Mouse (Mus musculus) adrenal gland, adult 18-20 months (tissue): ENCODE data around the gene Nxpe5. TPM values are rescaled to one million over a fixed set of nuclear protein-coding genes. Genes with fewer than 3 reads are reported as not detected.

Experiments
- DNase-seq, 2 experiments: peaks; one replicate each; pipeline ENCODE4 v3.0.0; 2021 to 2022; ENCODE audit warnings: low spot score in 2 of 2
- total RNA-seq, 2 experiments: library from RNA; stranded (reverse); gene quantifications; 1 replicate in 1 of 2; 2 replicates in 1 of 2; pipeline ENCODE4 v1.2.3; 2021

Gene Nxpe5
- total RNA-seq, 2 experiments from 2014 or later: 0.48 TPM; not detected in 1

DNA sequence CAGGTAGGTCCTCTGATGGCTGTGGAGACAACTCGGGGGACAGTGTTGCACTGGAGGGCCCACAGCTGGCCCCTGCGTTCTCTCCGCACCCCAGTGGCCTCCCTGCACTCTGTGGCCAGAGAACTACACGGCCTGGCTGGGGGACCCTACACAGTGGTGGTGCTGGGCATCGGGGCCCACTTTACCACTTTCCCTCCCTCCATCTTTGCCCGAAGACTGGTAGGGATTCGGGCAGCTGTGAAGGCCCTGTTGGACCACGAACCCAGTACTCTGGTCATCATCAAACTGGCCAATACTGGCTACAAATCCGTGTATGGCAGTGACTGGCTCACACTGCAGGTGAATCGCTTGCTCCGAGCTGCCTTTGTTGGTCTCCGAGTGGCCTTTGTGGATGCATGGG lies 25.4 kb downstream of the Nxpe5 start:
- DNase-seq: no peak

DNA sequence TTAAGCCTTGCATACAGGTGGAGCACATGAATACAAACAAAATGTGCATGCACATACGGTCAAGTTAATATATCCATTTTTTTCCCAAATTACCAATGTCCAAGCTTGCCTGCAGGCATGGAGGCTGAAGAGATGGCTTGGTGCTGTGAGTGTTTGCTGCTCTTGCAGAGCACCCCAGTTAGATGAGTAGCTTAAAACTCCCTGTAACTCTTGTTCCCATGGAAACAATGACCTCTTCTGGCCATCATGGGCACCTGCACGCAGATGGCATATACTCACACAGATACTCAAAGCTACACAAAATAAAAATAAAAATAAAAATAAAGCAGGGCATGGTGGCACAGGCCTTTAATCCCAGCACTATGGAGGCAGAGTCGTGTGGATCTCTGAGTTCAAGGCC lies 27.4 kb downstream of the Nxpe5 start:
- no peak for DNase-seq

DNA sequence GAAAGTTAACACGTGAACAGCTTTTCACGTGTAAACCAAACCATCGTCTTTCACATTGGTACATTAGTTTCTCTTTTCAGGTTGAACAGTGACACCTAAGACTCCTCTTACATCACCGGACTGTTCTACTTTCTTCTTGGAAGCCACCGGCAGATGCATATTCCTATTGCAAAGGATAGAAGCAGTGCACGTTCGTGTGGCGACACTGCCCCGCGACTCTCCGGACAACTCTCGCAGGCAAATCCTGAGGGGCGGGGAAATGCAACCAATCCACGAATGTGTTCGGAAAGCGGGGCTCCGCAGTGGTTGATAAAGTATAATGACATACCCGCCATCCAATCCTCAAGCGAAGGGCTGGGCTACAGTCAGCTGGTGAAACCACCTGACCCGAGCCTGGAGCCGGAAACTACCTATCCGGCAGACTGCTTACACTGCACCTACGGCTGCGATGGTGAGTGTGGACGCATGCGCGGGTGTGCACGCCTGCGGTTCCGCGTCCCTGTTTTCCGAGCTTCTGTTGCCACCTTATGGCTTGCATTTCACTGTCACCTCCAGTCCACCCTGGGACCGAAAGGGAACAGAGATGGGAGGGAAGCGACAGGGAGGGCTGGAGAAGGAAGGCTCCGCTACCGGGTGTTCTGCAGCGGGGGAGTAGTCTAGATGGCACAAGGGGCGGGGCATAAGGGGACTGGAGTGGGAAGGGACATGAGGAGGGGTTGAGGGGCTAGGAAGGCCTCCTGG lies 29.8 kb downstream of the Nxpe5 start, which contains the start of gene Lamtor4:
TSS of gene Lamtor4 (plus strand) at position 130 of the 741 bp plus-strand sequence.
- DNase-seq: peak; percentile 81 to 83

DNA sequence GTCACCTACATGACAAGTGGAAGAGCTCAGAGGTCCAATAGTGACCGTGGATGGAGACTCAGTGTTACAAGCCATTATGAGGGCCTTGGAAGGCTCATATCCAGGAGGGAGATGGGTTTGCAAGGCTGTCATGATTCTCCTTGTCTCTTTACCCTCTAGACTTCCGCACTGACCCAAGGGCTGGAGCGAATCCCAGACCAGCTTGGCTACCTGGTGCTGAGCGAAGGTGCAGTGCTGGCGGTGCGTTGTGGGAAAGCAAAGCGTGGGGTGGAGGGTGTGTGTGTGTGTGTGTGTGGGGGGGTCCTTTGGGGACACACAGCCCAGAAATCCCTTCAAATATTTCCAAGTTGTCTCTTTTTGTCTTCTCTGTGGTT lies 30.4 kb downstream of the Nxpe5 start:
- DNase-seq: no peak

DNA sequence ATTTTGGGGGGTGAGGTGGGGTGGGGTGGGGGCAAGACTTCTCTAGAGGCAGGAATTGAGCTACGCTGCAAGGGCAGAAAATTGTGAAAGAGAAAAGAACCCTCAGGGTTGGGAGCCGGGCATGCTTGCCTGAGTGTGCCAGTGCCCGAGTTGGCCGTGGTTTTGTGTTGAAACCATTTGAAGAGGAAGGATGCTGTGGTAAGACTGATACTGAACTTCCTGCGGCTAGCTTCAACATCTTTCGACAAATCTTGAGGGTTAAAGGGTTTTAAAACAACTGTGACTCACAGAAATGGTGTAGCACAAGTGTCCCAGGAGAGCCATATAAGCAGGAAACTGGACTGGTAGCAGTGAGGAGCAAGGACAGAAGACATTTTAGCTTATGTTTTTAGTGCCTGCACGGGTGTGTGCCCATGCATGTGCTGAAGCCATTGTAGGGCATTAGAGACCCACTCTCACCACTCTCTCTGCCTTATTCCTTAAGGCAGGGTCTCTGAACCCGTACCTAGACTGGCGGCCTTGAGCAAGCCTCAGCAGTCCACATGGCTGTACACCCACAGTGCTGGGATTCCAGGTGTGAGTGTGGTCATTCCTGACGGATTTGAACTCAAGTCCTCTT lies 31.4 kb downstream of the Nxpe5 start:
- DNase-seq: no peak

DNA sequence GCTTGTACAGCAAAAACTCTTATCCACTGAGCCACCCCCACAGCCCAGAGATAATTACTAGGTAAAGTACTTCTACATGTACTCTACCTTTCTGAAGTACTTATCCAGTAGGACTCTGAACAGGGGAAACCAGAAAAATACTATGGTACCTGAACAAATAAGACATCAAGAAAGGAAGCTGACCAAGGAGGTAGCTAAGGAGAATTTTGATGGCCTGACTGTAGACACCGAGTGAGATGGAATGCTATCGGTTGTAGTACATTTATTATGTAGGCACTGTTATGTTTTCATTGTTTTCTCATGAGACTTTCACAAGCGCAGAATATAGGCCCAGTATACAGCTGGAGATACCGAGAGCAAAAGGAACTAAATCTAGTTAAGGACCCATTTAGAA lies 31.9 kb downstream of the Nxpe5 start:
- DNase-seq: no peak

DNA sequence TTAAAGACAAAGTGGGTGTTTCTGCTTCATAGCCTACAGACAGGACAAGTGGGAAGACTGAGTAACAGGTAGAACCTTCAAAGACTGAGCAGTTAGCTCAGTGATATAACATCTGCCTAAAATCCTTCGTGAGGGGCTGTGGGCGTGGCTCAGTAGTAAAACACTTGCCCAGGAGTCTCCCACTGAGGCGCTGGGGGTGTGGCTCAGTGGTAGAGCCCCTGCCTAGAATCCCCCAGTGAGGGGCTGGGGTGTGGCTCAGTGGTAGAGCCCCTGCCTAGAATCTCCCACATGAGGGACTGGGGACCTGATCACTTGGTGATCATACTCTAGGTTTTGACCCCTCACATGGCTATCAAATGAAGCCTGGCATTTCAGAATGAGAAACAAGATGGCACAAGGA lies 32.4 kb downstream of the Nxpe5 start:
- no peak for DNase-seq

DNA sequence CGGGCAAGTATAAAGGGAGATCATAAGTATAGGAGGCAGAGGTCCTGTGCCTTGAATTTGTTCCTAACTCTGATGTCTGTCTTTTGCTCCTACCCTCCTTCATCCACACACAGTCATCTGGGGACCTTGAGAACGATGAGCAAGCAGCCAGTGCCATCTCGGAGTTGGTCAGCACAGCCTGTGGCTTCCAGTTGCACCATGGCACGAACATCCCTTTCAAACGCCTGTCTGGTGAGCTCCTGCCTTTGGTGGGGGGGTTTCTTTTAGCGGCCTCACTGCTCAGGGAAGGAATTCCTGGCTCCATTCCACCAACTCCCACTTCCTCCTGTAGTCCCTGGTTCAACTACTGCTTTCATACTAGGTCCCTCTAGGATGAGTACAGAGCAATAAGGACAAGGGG lies 32.8 kb downstream of the Nxpe5 start:
- DNase-seq: no peak

DNA sequence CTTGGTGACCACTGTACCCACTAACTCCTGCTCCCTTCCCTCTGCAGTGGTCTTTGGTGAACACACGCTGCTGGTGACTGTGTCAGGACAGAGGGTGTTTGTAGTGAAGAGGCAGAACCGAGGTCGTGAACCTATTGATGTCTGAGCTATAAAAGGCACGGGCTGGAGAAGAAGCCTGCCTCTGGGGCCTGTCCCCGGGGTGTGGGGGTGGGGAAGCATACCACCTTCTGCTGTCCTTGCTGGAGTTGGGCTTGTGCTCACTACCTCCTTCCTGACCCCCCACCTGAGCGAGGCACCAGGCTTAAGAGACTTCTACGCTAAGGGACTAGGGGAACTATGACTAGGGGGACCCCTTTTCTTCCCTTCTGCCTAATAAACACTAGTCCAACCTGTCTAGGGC lies 33.3 kb downstream of the Nxpe5 start:
- DNase-seq: no peak

DNA sequence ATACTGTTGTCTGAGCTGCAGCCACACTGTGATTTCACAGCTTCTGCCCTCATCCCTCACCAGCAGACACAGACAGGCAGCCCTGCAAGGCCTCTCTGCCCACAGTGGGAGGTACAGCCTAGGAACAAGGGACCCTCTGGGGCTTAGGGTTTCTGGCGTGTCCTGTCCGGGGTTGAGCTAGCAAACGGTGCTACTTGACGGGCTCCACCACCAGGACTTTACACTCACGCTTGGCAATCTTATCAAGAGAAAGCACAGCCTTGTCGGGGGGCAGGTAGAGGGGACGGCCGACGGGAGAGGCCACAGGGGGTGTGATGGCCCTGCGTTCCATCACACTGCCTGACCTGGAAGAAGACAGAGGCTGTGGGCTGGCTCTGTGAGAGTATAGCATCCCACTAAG lies 34.4 kb downstream of the Nxpe5 start:
- no peak for DNase-seq

DNA sequence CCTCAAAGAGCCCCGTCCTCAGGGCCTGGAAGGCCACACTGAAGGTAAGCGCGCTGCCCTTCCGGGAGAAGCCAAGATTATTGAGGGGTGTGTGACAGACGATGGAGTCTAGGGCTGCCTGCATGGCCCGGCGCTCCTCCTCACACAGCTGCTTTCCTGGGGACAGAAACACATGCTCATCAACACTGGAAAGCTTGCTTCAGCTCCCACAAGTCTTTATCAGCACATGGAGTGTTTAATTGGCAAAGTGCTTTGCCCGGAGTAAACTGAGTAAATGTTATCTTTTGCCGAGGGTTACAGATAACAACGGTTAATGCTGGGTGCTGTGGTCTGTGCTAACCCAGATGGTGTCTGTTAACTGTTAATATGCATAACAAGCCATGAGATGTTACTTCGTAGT lies 35.1 kb downstream of the Nxpe5 start:
- no peak for DNase-seq

DNA sequence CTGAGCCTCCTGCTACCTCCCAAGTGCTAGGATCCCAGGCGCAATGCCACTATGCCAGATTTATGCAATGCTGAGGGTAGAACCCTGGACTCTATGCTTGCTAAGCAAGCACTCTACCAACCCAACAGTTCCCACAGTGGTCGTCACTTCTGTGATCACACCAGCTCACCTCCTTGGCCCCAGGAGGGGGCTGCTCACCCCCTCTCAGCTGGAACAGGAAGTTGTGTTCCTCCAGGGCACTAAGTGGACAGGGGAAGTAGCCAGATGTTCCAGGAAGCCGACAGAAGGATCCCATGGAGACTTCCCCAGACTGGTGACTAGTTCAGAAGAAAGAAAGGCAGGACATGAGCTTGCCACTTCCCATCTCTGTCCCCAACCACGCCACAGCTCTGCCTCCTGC lies 36.3 kb downstream of the Nxpe5 start:
- no peak for DNase-seq

DNA sequence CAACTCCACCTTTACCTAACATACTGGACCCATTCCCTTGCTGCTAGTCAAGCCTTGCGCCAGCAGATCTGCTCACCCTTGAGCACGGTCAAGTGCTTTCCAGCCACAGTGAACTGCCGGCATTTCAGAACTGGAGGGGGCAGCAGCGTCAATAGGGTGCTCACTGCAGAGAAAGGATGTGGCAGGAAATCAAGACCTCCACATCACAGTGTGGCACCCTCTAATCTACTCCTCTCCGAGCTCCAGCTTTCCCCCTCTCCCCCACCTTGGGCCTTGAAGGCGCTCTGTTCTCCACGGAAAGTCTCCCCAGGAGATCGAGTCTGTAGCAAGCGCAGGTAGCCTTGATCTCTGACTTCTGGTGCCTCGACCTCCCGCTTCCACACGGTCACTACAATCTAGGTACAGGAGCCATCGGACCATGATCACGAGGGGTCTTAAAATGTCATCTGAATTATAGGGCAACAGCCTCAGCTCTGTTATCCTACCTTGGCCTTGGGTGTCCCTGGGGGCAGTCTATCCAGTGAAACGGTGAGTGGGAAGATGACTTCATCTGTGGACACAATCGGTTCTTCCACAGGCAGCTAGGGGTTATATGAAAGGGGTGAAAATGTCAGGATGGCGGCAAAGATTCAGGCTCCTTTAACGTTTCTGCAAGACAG lies 37.0 kb downstream of the Nxpe5 start:
- DNase-seq: no peak

DNA sequence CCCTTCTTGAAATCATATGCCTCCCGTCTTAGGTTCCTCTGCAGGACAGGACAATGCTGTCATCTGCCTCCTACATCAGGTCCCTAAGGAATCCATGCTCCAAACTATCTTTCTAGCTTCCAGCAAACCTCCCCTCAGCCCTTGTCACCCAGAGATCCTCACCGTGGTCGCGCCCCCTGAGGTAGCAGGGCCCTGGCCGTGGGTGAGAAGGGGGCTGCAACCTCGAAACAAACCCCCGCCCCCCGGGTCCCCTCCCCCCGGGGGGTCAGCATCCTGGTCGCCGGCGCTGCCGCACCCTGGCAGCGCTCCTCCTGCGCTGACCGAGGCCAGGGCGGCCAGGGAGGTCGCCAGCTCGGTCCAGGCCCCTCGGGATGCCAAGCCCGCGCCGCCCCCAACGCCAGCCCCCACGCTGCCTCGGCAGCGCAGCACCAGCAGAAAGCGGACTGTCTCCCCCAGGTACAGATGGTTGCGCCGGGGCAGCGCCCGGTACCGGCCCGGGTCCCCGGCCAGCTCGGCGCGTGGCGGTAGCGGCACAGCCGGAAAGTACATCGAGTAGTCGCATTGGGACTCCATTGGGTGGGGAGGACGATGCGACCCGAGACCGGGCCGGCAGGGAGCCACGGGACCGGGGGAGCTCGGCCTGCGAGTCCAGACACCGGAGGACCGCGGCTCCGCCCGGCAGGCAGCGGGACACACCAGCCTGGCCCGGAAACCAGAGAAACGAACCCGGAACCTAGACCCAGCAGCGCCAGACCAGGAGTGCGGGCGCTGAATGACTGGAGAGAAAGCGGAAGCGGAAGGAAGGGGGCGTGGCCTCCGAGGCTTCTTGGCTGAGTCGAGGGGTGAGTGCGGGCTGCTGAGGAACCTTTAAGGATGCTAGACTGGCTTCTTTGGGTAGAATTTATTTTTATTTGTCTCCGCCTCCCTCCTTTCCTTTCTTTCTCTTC lies 37.8 kb downstream of the Nxpe5 start, which contains the start of gene BC037034:
TSS of gene BC037034 (minus strand) at position 774 of the 947 bp plus-strand sequence.
- peak; percentile 89 to 91 for DNase-seq

DNA sequence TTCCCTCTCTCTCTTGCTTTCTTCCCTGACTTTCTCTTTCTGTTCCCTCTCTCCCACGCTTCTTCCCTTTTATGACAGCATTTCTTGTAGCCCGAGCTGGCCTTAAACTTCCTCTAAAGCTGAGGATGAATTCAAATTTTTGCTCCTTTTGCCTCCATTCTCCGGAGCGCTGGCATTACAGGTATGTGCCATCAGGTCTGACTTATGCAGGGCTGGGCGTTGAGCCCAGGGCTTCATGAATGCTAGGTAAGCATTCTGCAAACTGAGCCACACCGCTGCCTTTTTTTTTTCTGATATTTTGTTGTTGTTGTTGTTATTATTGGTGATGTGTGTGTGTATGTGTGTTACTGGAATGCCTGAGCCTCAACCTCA lies 38.5 kb downstream of the Nxpe5 start:
- DNase-seq: no peak

DNA sequence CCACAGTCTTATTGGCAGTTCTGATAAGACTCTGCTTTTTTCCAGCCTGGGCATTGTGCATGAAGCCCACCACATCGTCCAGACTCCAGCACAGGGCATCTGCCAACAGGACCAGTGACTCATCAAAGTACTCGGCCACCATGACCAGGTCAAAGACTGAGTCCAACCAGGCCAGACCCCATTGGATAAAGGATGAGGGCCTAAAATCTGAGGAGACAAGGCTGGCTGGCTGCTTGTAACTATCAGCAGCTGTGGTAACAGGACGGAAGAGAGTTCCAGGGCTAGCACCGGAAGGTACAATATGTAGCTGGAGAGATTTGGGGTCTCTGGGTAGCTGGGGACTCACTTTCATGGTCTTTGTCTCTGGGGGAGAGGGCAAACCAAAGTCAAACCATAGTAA lies 40.0 kb downstream of the Nxpe5 start:
- DNase-seq: peak in 1 of 2 experiments; percentile 0

DNA sequence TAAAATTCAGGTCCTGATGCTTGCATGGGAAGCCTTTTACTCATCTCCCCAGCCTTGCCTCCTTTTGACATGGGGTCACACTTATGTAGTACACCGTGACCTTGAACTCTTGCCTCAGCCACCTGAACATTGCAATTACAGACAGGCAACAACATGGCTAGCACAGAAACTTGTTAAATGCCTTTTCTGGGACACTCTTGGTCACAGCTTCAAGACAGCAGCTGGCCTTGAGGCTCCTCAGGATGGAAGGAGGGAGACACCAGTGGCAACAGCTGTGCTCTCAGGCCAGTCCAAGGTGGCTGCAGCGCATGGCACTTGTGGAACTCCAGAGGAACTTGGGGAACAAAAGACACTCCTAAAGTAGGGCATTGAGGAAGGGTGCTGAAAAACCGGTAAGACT lies 41.4 kb downstream of the Nxpe5 start:
- no peak for DNase-seq

DNA sequence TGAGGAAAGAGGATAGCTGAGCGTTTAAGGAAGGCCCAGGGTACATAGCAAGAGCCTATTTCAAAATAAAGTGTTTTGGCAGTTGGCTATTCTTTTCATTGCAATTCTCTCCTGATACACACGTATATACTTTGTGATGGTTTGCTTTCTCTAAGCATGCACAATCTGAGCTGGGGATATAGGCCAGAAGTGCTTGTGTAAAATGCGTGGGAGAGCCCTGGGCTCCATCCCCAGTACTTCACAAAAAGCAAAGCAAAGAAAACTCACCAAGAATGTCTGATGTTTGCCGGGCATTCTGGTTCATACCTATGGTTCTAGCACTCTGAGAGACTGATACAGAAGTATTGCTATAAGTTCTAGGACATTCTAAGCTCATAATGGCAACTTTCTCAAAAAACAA lies 43.3 kb downstream of the Nxpe5 start:
- DNase-seq: no peak

DNA sequence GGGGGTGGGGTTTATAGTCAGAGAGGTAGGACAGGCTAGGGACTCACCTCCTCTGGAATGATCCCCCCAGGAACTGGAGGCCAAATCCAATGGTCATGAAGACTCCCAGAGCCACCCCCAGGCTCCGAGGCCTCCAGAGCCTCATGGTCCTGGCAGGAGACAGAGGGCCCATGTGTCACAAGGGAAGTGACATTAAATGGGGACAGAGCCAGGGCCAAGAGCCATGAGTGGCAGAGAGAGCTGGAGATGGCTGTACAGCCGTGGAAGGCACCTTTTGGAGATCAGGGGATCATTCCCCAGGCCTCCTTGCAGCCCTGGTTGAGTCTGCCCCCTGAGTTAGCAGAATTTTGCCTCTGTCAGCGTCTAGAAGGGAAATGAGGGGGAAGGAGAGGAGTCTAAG lies 45.5 kb downstream of the Nxpe5 start:
- DNase-seq: no peak

DNA sequence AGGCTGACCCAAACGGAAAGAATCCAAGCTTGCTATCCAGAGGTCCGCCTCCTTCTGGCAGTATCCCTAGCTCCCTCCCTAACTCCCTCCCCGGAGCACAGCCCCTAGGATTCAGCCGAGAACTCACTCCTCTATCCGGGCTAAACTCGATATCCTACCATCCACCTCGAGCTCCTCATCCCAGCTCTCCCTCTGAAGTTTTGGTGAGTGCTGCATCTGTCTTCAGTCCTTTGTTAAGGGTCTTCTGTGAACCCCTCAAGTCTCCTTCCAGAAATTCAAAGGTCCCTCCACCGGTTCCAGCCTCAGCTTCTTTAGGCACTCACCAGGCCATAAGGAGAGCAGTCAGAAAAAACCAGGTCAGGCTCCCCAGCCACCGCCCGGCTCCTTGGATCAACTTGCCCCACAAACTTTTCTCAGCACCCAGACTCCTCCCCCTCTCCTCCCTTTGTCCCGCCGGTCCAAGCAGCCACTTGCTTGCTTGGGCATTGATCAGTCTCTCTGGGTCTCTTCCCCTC lies 46.8 kb downstream of the Nxpe5 start, which contains the start of gene Gal3st4:
TSS of gene Gal3st4 (minus strand) at position 432 of the 515 bp plus-strand sequence.
- no peak for DNase-seq

DNA sequence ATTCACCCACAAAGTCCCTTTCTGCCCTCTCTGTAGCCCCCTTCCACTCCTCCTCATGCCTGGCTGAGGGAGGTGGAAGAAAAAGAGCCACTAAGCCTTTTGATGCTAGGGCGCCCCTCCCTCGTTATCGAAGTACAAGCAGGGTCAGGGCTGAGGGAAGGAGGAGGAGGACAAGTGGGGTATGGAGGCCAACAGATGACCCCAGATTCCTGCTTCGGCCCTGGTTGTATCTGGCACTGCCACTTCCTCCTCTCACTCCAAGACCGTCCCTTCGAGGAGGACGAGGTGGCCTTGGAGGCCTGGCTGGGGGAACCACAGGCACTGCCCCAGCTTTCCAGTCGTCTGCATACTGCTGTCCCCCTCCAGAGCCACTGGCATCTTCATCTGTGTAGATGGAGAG lies 48.5 kb downstream of the Nxpe5 start:
- DNase-seq: no peak
